Mouse (Mus musculus) thymus, adult 18-20 months (tissue): ENCODE results near the gene Olfr55.
"Not testable (repeated sequence)": the region's sequence is repeated elsewhere in the genome, so short reads cannot be mapped to it uniquely, and the experiment has no call there.

Source experiments
- DNase-seq, 2 experiments: peaks; one replicate each; pipeline ENCODE4 v3.0.0; 2022; ENCODE audit warnings: mixed read lengths in 2 of 2

Gene Olfr55

DNA sequence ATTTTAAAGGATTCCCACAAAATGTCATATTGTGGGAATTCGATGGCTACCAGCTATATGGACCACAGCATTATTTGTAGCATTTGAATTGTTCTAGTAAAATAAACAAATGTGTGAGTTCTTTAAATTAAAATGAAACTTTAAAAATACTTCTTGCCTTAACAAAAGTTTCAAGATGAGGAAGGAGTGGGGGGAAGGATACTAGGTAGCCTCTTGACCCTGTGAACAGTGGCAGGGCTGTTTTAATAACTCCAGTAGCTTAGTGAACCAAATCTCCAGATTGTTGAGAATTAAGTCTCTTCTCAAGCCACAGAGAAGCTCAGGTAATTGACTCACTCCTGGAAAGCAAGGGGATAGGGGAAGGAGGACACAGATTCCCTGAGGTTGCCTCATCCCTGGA lies at the start of gene Olfr55:
Olfr55 (plus strand) TSS at position 301 of the 400 bp plus-strand sequence.
- not testable (repeated sequence) for DNase-seq

- DNase-seq = no peak
These were observed 43.7 kb upstream of the Olfr55 start for GRCm38 (mm10) chr17:33124546-33124945.

GRCm38 (mm10) chr17:33126257-33126656 lies 42.0 kb upstream of the Olfr55 start:
- DNase-seq = no peak

DNA sequence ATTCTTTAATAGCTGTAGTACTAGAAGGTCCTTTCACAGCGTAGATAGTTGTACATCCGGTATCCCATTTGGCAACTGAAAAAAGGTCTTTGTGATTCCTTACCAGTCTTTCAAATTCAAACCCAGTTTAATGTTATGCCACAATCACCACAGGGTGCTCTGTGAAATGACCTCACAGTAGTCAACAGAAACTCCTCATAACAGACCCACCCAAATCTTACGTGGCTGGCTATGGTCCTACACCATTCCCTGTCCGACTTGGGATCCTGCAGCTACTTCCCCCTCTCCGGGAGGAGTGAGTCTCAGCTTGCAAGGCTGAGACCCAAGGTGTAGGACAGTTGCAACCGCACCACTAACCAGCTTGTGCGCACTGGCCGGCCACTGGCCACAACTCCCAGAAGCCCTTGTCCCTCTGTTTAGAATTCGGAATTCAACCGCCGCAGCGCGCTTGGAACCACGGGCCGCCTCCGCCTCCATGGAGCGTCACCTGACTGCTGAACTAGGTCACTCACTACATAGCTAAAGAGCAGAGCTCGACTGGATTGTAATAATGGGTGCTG lies 28.9 kb upstream of the Olfr55 start, which contains the start of gene Morc2b:
Morc2b (minus strand) TSS at position 423 of the 560 bp plus-strand sequence.
- DNase-seq = no peak

GRCm38 (mm10) chr17:33191002-33191401 lies 22.8 kb downstream of the Olfr55 start, which contains the start of gene Olfr239:
Gene Olfr239 (plus strand): TSS chr17:33191302.
- not testable (repeated sequence) for DNase-seq

DNA sequence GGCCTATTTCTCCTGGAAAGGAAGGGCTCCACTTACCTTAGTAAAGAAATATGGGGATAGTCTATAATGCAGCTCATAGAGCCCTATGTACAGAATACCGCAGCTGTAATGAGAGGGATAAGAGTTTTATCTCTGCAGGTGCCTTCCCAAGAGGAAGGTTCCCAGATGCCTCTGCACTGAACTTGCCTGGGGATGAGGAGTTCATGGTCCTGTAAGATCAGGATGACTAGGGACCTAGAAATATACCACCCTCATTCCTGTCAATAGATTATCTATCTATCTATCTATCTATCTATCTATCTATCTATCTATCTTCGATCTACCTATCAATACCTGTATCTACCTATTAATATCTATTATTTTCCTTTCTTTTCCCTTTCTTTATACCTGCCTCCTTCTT lies 53.3 kb downstream of the Olfr55 start, which contains the start of gene Olfr1564:
Olfr1564 (minus strand) TSS at position 101 of the 400 bp plus-strand sequence.
- no peak for DNase-seq
